Mouse (Mus musculus): ENCODE results near the gene Gjc1. TPM values are rescaled to one million over a fixed set of nuclear protein-coding genes. Genes with fewer than 3 reads are reported as not detected.

The Gjc1 gene
- polyA plus RNA-seq (2012; rRNA removed; ENCODE audit: low replicate concordance), result 0.77 and 1.4 TPM in 2 replicates

GRCm38 (mm10) chr11:102819021-102819782 lies at the start of gene Gjc1:
TSS of gene Gjc1 (minus strand) at chr11:102819700.

GRCm38 (mm10) chr11:102835549-102835948 lies 16.0 kb upstream of the Gjc1 start, which contains the start of gene Higd1b:
TSS of gene Higd1b (plus strand) at chr11:102835849.

GRCm38 (mm10) chr11:102761309-102762210 lies 57.9 kb downstream of the Gjc1 start, which contains the start of gene Adam11:
TSS of gene Adam11 (plus strand) at chr11:102761439.

Other genes starting within 250 kb of the Gjc1 start
- 0.74 TPM in 1 of 2 replicates, not detected in the other for gene Gm11627, start 240.2 kb downstream of the Gjc1 start, polyA plus RNA-seq (2012; rRNA removed; ENCODE audit: low replicate concordance)
- gene Fzd2, start 215.3 kb downstream of the Gjc1 start, polyA plus RNA-seq (2012; rRNA removed; ENCODE audit: low replicate concordance), result 13.2 and 16.8 TPM in 2 replicates
- gene Meioc, start 156.0 kb downstream of the Gjc1 start, polyA plus RNA-seq (2012; rRNA removed; ENCODE audit: low replicate concordance), result not detected in 2 replicates
- 1.1 and 1.3 TPM in 2 replicates for gene Ccdc43, start 121.9 kb downstream of the Gjc1 start, polyA plus RNA-seq (2012; rRNA removed; ENCODE audit: low replicate concordance)
- gene Adam11, start 58.3 kb downstream of the Gjc1 start, polyA plus RNA-seq (2012; rRNA removed; ENCODE audit: low replicate concordance), result 4.8 and 5.4 TPM in 2 replicates
- gene Higd1b, start 16.1 kb upstream of the Gjc1 start, polyA plus RNA-seq (2012; rRNA removed; ENCODE audit: low replicate concordance), result 0.82 TPM in 1 of 2 replicates, not detected in the other
- gene Eftud2, start 61.3 kb upstream of the Gjc1 start, polyA plus RNA-seq (2012; rRNA removed; ENCODE audit: low replicate concordance), result 109 and 119 TPM in 2 replicates
- gene Ccdc103, start 61.5 kb upstream of the Gjc1 start, polyA plus RNA-seq (2012; rRNA removed; ENCODE audit: low replicate concordance), result not detected in 2 replicates
- not detected in 2 replicates for gene Fam187a, start 65.5 kb upstream of the Gjc1 start, polyA plus RNA-seq (2012; rRNA removed; ENCODE audit: low replicate concordance)
- gene Gfap, start 81.2 kb upstream of the Gjc1 start, polyA plus RNA-seq (2012; rRNA removed; ENCODE audit: low replicate concordance), result 0.30 and 0.81 TPM in 2 replicates
- 3.2 and 4.7 TPM in 2 replicates for gene Kif18b, start 105.4 kb upstream of the Gjc1 start, polyA plus RNA-seq (2012; rRNA removed; ENCODE audit: low replicate concordance)
- 0.40 and 0.77 TPM in 2 replicates for gene C1ql1, start 127.0 kb upstream of the Gjc1 start, polyA plus RNA-seq (2012; rRNA removed; ENCODE audit: low replicate concordance)
- 18.1 and 18.6 TPM in 2 replicates for gene Nmt1, start 208.5 kb upstream of the Gjc1 start, polyA plus RNA-seq (2012; rRNA removed; ENCODE audit: low replicate concordance)
- 51.3 and 51.6 TPM in 2 replicates for gene Dcakd, start 208.6 kb upstream of the Gjc1 start, polyA plus RNA-seq (2012; rRNA removed; ENCODE audit: low replicate concordance)